In genomic region chr7:18991660-18992293, GRCm38 (mm10) we compare ENCODE assay signal across 8 mouse cellular contexts. TPM values are rescaled to one million over a fixed set of nuclear protein-coding genes. Genes with fewer than 3 reads are reported as not detected.
A peak's percentile ranks its signal among the peaks of the same experiment; 100 is the strongest.
DNase-seq lines count a peak whose midpoint lies in the region; ATAC-seq and TF ChIP-seq lines count a peak whose summit lies in the region.

No protein-coding gene starts in this region.

- peak overlapping the region; percentile 47 for H3K9ac ChIP-seq in ES-Bruce4 (ENCODE audit: low read depth, poor library complexity, severe bottlenecking)
- peak overlapping the region; percentile 10; the same call in 1 of the 2 replicates for H3K9ac ChIP-seq in heart, postnatal 0 days (replicated peaks; ENCODE audit: low read depth, low read length)
- H3K9ac ChIP-seq in liver, embryonic 15.5 days: no peak overlapping the region
- H3K9ac ChIP-seq in stomach, embryonic 16.5 days (ENCODE audit: low read length): peak overlapping the region; percentile 73

- H3K27ac ChIP-seq in kidney, adult 2 months (ENCODE audit: insufficient read depth, low read depth, low read length): no peak overlapping the region
- no peak overlapping the region for H3K27ac ChIP-seq in ES-Bruce4 (ENCODE audit: insufficient read depth, low read length)
- no peak overlapping the region for H3K27ac ChIP-seq in heart, postnatal 0 days (ENCODE audit: low read depth)
- no peak overlapping the region for H3K27ac ChIP-seq in liver, embryonic 15.5 days (replicated peaks)
- no peak overlapping the region for H3K27ac ChIP-seq in stomach, embryonic 16.5 days (ENCODE audit: low read length)

- TF ChIP-seq POLR2A in kidney, adult 2 months (IDR thresholded peaks at IDR 0.05; ENCODE audit: low read depth, low read length): no peak
- no peak for TF ChIP-seq POLR2A in ES-Bruce4 (IDR thresholded peaks at IDR 0.05; ENCODE audit: insufficient read depth, low read length)

- no peak for TF ChIP-seq EP300 in ES-Bruce4 (IDR thresholded peaks at IDR 0.05; ENCODE audit: insufficient read depth, low read depth, low read length)
- TF ChIP-seq EP300 in heart, postnatal 0 days (IDR thresholded peaks at IDR 0.05; ENCODE audit: low read depth): no peak

- WGBS in kidney, adult 2 months: 1% methylated on average over 57 of the region's 59 CpGs
- WGBS in heart, postnatal 0 days: under 1% methylated on average over 59 of the region's 59 CpGs
- WGBS in liver, embryonic 15.5 days (ENCODE audit: insufficient replicate concordance): 2% methylated on average over 59 of the region's 59 CpGs
- WGBS in stomach, embryonic 16.5 days: 1% methylated on average over 59 of the region's 59 CpGs

- peak overlapping the region; percentile 89 for H3K4me2 ChIP-seq in heart, postnatal 0 days (ENCODE audit: low read depth, low read length)
- peak overlapping the region; percentile 78 for H3K4me2 ChIP-seq in liver, embryonic 15.5 days
- peak overlapping the region; percentile 87 for H3K4me2 ChIP-seq in stomach, embryonic 16.5 days (ENCODE audit: low read depth, low read length)

- no peaks in the 10 kb centered on the region for H3K36me3 ChIP-seq in kidney, adult 2 months (ENCODE audit: control insufficient read depth, insufficient read depth, low read length)
- H3K36me3 ChIP-seq in ES-Bruce4 (ENCODE audit: control insufficient read depth, insufficient read depth, low read length, poor library complexity, severe bottlenecking): no peaks in the 10 kb centered on the region; the same call in 1 of the 2 replicates
- H3K36me3 ChIP-seq in heart, postnatal 0 days (replicated peaks; ENCODE audit: control insufficient read depth, insufficient read depth, low read length): 0 out of 2 replicates have a peak, but pooled peaks cover 12% of the 10 kb centered on the region
- no peaks in the 10 kb centered on the region; the same call in 1 of the 2 replicates for H3K36me3 ChIP-seq in liver, embryonic 15.5 days (replicated peaks)
- H3K36me3 ChIP-seq in stomach, embryonic 16.5 days (ENCODE audit: control insufficient read depth, insufficient read depth, low read length): no peaks in the 10 kb centered on the region

- H3K4me3 ChIP-seq in kidney, adult 2 months (ENCODE audit: insufficient read depth, low read depth, low read length): peak overlapping the region; percentile 64
- peak overlapping the region; percentile 60 for H3K4me3 ChIP-seq in ES-Bruce4 (ENCODE audit: low read depth, low read length)
- H3K4me3 ChIP-seq in heart, postnatal 0 days (ENCODE audit: low read depth, low read length): peak overlapping the region; percentile 56
- H3K4me3 ChIP-seq in liver, embryonic 15.5 days (replicated peaks): peak overlapping the region; percentile 54
- peak overlapping the region; percentile 60 for H3K4me3 ChIP-seq in stomach, embryonic 16.5 days (replicated peaks; ENCODE audit: low read length)

- H3K4me1 ChIP-seq in kidney, adult 2 months (ENCODE audit: control insufficient read depth, insufficient read depth, low read length): peaks cover 3% of the 10 kb centered on the region; the same call in 1 of the 2 replicates
- no peaks in the 10 kb centered on the region for H3K4me1 ChIP-seq in ES-Bruce4 (ENCODE audit: control insufficient read depth, insufficient read depth, low read length)
- peaks cover 5% of the 10 kb centered on the region for H3K4me1 ChIP-seq in heart, postnatal 0 days (ENCODE audit: control insufficient read depth, insufficient read depth)
- peaks cover 22% of the 10 kb centered on the region for H3K4me1 ChIP-seq in liver, embryonic 15.5 days (replicated peaks)
- peaks cover 18% of the 10 kb centered on the region; the same call in 1 of the 2 replicates for H3K4me1 ChIP-seq in stomach, embryonic 16.5 days (ENCODE audit: control insufficient read depth, insufficient read depth, low read length)

- no peaks in the 10 kb centered on the region for H3K9me3 ChIP-seq in ES-Bruce4 (replicated peaks; ENCODE audit: control insufficient read depth, insufficient read depth, low read length, poor library complexity, severe bottlenecking)
- no peaks in the 10 kb centered on the region for H3K9me3 ChIP-seq in heart, postnatal 0 days (replicated peaks; ENCODE audit: control insufficient read depth, low read length)
- H3K9me3 ChIP-seq in liver, embryonic 15.5 days (replicated peaks): no peaks in the 10 kb centered on the region
- no peaks in the 10 kb centered on the region for H3K9me3 ChIP-seq in stomach, embryonic 16.5 days (replicated peaks; ENCODE audit: control insufficient read depth, low read length)

- no peaks in the 10 kb centered on the region for H3K27me3 ChIP-seq in kidney, adult 2 months (replicated peaks; ENCODE audit: control insufficient read depth, insufficient read depth, low read length)
- no peaks in the 10 kb centered on the region for H3K27me3 ChIP-seq in ES-Bruce4 (ENCODE audit: control insufficient read depth, insufficient read depth, low read length, poor library complexity, severe bottlenecking)
- H3K27me3 ChIP-seq in heart, postnatal 0 days (ENCODE audit: control insufficient read depth, insufficient read depth, low read length): peaks cover 19% of the 10 kb centered on the region; the same call in 1 of the 2 replicates
- H3K27me3 ChIP-seq in liver, embryonic 15.5 days: peaks cover 69% of the 10 kb centered on the region
- peaks cover 19% of the 10 kb centered on the region; the same call in 1 of the 2 replicates for H3K27me3 ChIP-seq in stomach, embryonic 16.5 days (ENCODE audit: control insufficient read depth, insufficient read depth, low read length)

- no peak for ATAC-seq in heart, postnatal 0 days (ENCODE audit: insufficient read depth, low read depth)
- ATAC-seq in liver, embryonic 15.5 days (ENCODE audit: insufficient read depth): no peak
- no peak for ATAC-seq in stomach, embryonic 16.5 days (ENCODE audit: insufficient read depth, low FRiP score)

- DNase-seq in kidney, adult 2 months: no peak
- no peak for DNase-seq in kidney, adult 11 months
- peak; percentile 67 for DNase-seq in cerebellum, postnatal 25 days
- no peak for DNase-seq in heart, postnatal 0 days (ENCODE audit: low spot score)
- no peak for DNase-seq in spleen, postnatal 14 days (ENCODE audit: low spot score in 2 of 2)

- TF ChIP-seq CTCF in kidney, adult 2 months (conservative IDR thresholded peaks at IDR 0.05; ENCODE audit: insufficient read depth, insufficient read length, low read depth, low read length): no peak
- no peak for TF ChIP-seq CTCF in ES-Bruce4 (IDR thresholded peaks at IDR 0.05; ENCODE audit: low read depth, low read length)
- TF ChIP-seq CTCF in heart, postnatal 0 days (IDR thresholded peaks at IDR 0.05; ENCODE audit: low read depth): no peak

RNA-seq across cellular contexts. Expression of gene Mypop, which starts 0.7 kb away (rescaled TPM):
- polyA plus RNA-seq in kidney, adult 2 months (2012; rRNA removed): 7.6 and 8.7 TPM in 2 replicates
- polyA plus RNA-seq in ES-Bruce4 (2011; ENCODE audit: insufficient read depth, insufficient read length, low read depth, missing spikeins): 4.0 and 5.5 TPM in 2 replicates
- 0.08 and 0.34 TPM in 2 replicates for total RNA-seq in heart, postnatal 0 days (2014; rRNA removed; ENCODE audit: low replicate concordance)
- polyA plus RNA-seq in heart, postnatal 0 days (2015; fragmentation: Nextera tagmentation; extraction: Ambion mirVana): 0.79 and 1.2 TPM in 2 replicates
- polyA plus RNA-seq in liver, embryonic 15.5 days (2015; fragmentation: Nextera tagmentation; extraction: Ambion mirVana): 0.15 and 0.55 TPM in 2 replicates
- polyA plus RNA-seq in stomach, embryonic 16.5 days (2015; fragmentation: Nextera tagmentation; extraction: Ambion mirVana): 1.6 and 2.3 TPM in 2 replicates

RNA-seq across cellular contexts. Expression of gene Nanos2, which starts 4.6 kb away (rescaled TPM):
- not detected in 2 replicates for polyA plus RNA-seq in kidney, adult 2 months (2012; rRNA removed)
- polyA plus RNA-seq in ES-Bruce4 (2011; ENCODE audit: insufficient read depth, insufficient read length, low read depth, missing spikeins): not detected in 2 replicates
- total RNA-seq in heart, postnatal 0 days (2014; rRNA removed; ENCODE audit: low replicate concordance): not detected in 2 replicates
- not detected in 2 replicates for polyA plus RNA-seq in heart, postnatal 0 days (2015; fragmentation: Nextera tagmentation; extraction: Ambion mirVana)
- not detected in 2 replicates for polyA plus RNA-seq in liver, embryonic 15.5 days (2015; fragmentation: Nextera tagmentation; extraction: Ambion mirVana)
- polyA plus RNA-seq in stomach, embryonic 16.5 days (2015; fragmentation: Nextera tagmentation; extraction: Ambion mirVana): not detected in 2 replicates

RNA-seq across cellular contexts. Expression of gene Irf2bp1, which starts 12.1 kb away (rescaled TPM):
- polyA plus RNA-seq in kidney, adult 2 months (2012; rRNA removed): 18.1 and 21.1 TPM in 2 replicates
- 16.2 and 20.9 TPM in 2 replicates for polyA plus RNA-seq in ES-Bruce4 (2011; ENCODE audit: insufficient read depth, insufficient read length, low read depth, missing spikeins)
- total RNA-seq in heart, postnatal 0 days (2014; rRNA removed; ENCODE audit: low replicate concordance): 50.0 and 51.3 TPM in 2 replicates
- 7.1 and 7.3 TPM in 2 replicates for polyA plus RNA-seq in heart, postnatal 0 days (2015; fragmentation: Nextera tagmentation; extraction: Ambion mirVana)
- 8.2 and 9.9 TPM in 2 replicates for polyA plus RNA-seq in liver, embryonic 15.5 days (2015; fragmentation: Nextera tagmentation; extraction: Ambion mirVana)
- polyA plus RNA-seq in stomach, embryonic 16.5 days (2015; fragmentation: Nextera tagmentation; extraction: Ambion mirVana): 10.7 and 14.3 TPM in 2 replicates

RNA-seq across cellular contexts. Expression of gene Foxa3, which starts 31.6 kb away (rescaled TPM):
- polyA plus RNA-seq in kidney, adult 2 months (2012; rRNA removed): 0.13 and 0.16 TPM in 2 replicates
- polyA plus RNA-seq in ES-Bruce4 (2011; ENCODE audit: insufficient read depth, insufficient read length, low read depth, missing spikeins): 2.5 and 2.6 TPM in 2 replicates
- total RNA-seq in heart, postnatal 0 days (2014; rRNA removed; ENCODE audit: low replicate concordance): not detected in 2 replicates
- 0.11 TPM in 1 of 2 replicates, not detected in the other for polyA plus RNA-seq in heart, postnatal 0 days (2015; fragmentation: Nextera tagmentation; extraction: Ambion mirVana)
- polyA plus RNA-seq in liver, embryonic 15.5 days (2015; fragmentation: Nextera tagmentation; extraction: Ambion mirVana): 45.8 and 52.1 TPM in 2 replicates
- polyA plus RNA-seq in stomach, embryonic 16.5 days (2015; fragmentation: Nextera tagmentation; extraction: Ambion mirVana): 32.5 and 37.1 TPM in 2 replicates

RNA-seq across cellular contexts. Expression of gene Sympk, which starts 32.4 kb away (rescaled TPM):
- 59.8 and 68.9 TPM in 2 replicates for polyA plus RNA-seq in kidney, adult 2 months (2012; rRNA removed)
- 102 and 119 TPM in 2 replicates for polyA plus RNA-seq in ES-Bruce4 (2011; ENCODE audit: insufficient read depth, insufficient read length, low read depth, missing spikeins)
- total RNA-seq in heart, postnatal 0 days (2014; rRNA removed; ENCODE audit: low replicate concordance): 68.8 and 72.0 TPM in 2 replicates
- 14.6 and 16.7 TPM in 2 replicates for polyA plus RNA-seq in heart, postnatal 0 days (2015; fragmentation: Nextera tagmentation; extraction: Ambion mirVana)
- 14.6 and 15.4 TPM in 2 replicates for polyA plus RNA-seq in liver, embryonic 15.5 days (2015; fragmentation: Nextera tagmentation; extraction: Ambion mirVana)
- polyA plus RNA-seq in stomach, embryonic 16.5 days (2015; fragmentation: Nextera tagmentation; extraction: Ambion mirVana): 20.2 and 22.5 TPM in 2 replicates

Comparison
In these comparisons a context has a peak if more than half of its experiments do, and no peak if none do; other contexts are left out.
1. DNase-seq: peak in cerebellum, postnatal 25 days (2 of 2); none in kidney, adult 2 months (single experiment), kidney, adult 11 months (single experiment), heart, postnatal 0 days (single experiment) and spleen, postnatal 14 days (0 of 2).
2. Peak in every context shown above with its lines, with median percentiles within 50 percentile points of each other: H3K4me3 ChIP-seq and H3K4me2 ChIP-seq.